Mouse (Mus musculus) T-helper 2 cell (primary cell): Measurements from ENCODE around the gene Tcerg1l.

Experiments used
- in situ Hi-C: fragments of 300-600 bp; cut with MboI, MseI; formaldehyde crosslinking; loops from one replicate; pipeline ENCODE4 v1.15.1; 2025; ENCODE audit warnings: high pct_unique_total_duplicates

Gene Tcerg1l

GRCm38 (mm10) chr7:138217556-138218098, 179.9 kb downstream of the Tcerg1l start:
- in situ Hi-C loops, result no loop called here

GRCm38 (mm10) chr7:138215177-138215830, 182.2 kb downstream of the Tcerg1l start:
- in situ Hi-C loops, result no loop called here

- in situ Hi-C loops, result no loop called here
These were observed 182.8 kb downstream of the Tcerg1l start for GRCm38 (mm10) chr7:138214710-138215109.

- in situ Hi-C loops, result no loop called here
These were observed 187.8 kb downstream of the Tcerg1l start for GRCm38 (mm10) chr7:138209769-138210168.

GRCm38 (mm10) chr7:138205124-138205523, 192.4 kb downstream of the Tcerg1l start:
- in situ Hi-C loops, result no loop called here

GRCm38 (mm10) chr7:138202162-138202832, 195.2 kb downstream of the Tcerg1l start:
- in situ Hi-C loops, result no loop called here

- in situ Hi-C loops, result no loop called here
These were observed 198.0 kb downstream of the Tcerg1l start for GRCm38 (mm10) chr7:138199333-138200058.

GRCm38 (mm10) chr7:138196139-138196538, 201.4 kb downstream of the Tcerg1l start:
- in situ Hi-C loops, result no loop called here

GRCm38 (mm10) chr7:138184197-138184596, 213.3 kb downstream of the Tcerg1l start:
- in situ Hi-C loops, result no loop called here

GRCm38 (mm10) chr7:138182216-138182615, 215.3 kb downstream of the Tcerg1l start:
- in situ Hi-C loops, result no loop called here

- in situ Hi-C loops, result no loop called here
These were observed 218.9 kb downstream of the Tcerg1l start for GRCm38 (mm10) chr7:138178617-138179016.

- in situ Hi-C loops, result no loop called here
These were observed 221.5 kb downstream of the Tcerg1l start for GRCm38 (mm10) chr7:138176026-138176425.

- in situ Hi-C loops, result no loop called here
These were observed 227.1 kb downstream of the Tcerg1l start for GRCm38 (mm10) chr7:138170389-138170788.
